8 mouse cellular contexts compared by ENCODE assay signal in genomic region chr17:43869677-43870076, GRCm38 (mm10).
DNase-seq lines count a peak whose midpoint lies in the region; ATAC-seq and TF ChIP-seq lines count a peak whose summit lies in the region.

No protein-coding gene starts in this region.

- no peak for TF ChIP-seq POLR2A in spleen, adult 2 months (IDR thresholded peaks at IDR 0.05; ENCODE audit: low read depth, low read length)

- TF ChIP-seq CTCF in C2C12 (IDR thresholded peaks at IDR 0.05; ENCODE audit: control insufficient read depth, insufficient read depth, insufficient read length) = peak; percentile 72
- TF ChIP-seq CTCF in spleen, adult 2 months (IDR thresholded peaks at IDR 0.05; ENCODE audit: extremely low read depth, insufficient read depth, insufficient read length, insufficient replicate concordance) = peak; percentile 62; the same call in 1 of the 2 replicates

- H3K4me1 ChIP-seq in spleen, adult 2 months (ENCODE audit: control insufficient read depth, insufficient read depth, insufficient read length) = no peaks in the 10 kb centered on the region

- H3ac ChIP-seq in C2C12 (ENCODE audit: control insufficient read depth, insufficient read length, low read depth) = no peak overlapping the region

- DNase-seq in WW6 (ENCODE audit: low read depth, low spot score) = peak; percentile 9
- peak; percentile 91 to 95 for DNase-seq in cerebellum, postnatal 14 days
- peak; percentile 87 to 88 for DNase-seq in layer of hippocampus, postnatal 10 days (ENCODE audit: low spot score in 2 of 2)
- peak; percentile 69 for DNase-seq in mesoderm, embryonic 11.5 days (ENCODE audit: low read depth, low spot score)
- DNase-seq in spleen, adult 2 months (ENCODE audit: low read depth in 1 of 2, low spot score in 2 of 2) = peak in 1 of 2 experiments; percentile 31

- ATAC-seq in granulocyte monocyte progenitor cell, adult 5-6 weeks (replicated peaks; ENCODE audit: poor library complexity, severe bottlenecking) = peak; percentile 63; the same call in 1 of the 2 replicates
- ATAC-seq in inflammation-experienced regulatory T-cells, adult 6 months = no peak

- no peaks in the 10 kb centered on the region for H3K36me3 ChIP-seq in C2C12 (ENCODE audit: control insufficient read depth, insufficient read depth)
- H3K36me3 ChIP-seq in spleen, adult 2 months (ENCODE audit: control insufficient read depth, insufficient read depth, low read length) = no peaks in the 10 kb centered on the region

- H3K27me3 ChIP-seq in C2C12 (ENCODE audit: control insufficient read depth, insufficient read depth, insufficient read length) = no peaks in the 10 kb centered on the region
- H3K27me3 ChIP-seq in spleen, adult 2 months (ENCODE audit: control insufficient read depth, insufficient read depth, low read length) = no peaks in the 10 kb centered on the region

- H3K79me2 ChIP-seq in C2C12 (ENCODE audit: control insufficient read depth, insufficient read depth) = no peaks in the 10 kb centered on the region

- no peaks in the 10 kb centered on the region for H3K79me3 ChIP-seq in C2C12 (ENCODE audit: low read depth)

- H3K4me3 ChIP-seq in C2C12 (ENCODE audit: insufficient read depth, poor library complexity, severe bottlenecking) = no peak overlapping the region
- no peak overlapping the region for H3K4me3 ChIP-seq in spleen, adult 2 months (ENCODE audit: extremely low read depth, insufficient read depth, insufficient read length)

- 14% methylated on average over 5 of the region's 5 CpGs for WGBS in spleen, adult 2 months

- no peak overlapping the region for H3K27ac ChIP-seq in spleen, adult 2 months (ENCODE audit: insufficient read depth, low read length)

TF ChIP-seq in C2C12, 6 proteins besides CTCF, POLR2A, EP300 and RAD21:
- TF ChIP-seq USF1 (IDR thresholded peaks at IDR 0.05; ENCODE audit: low read depth) (no peak), FOSL1 (IDR thresholded peaks at IDR 0.05; ENCODE audit: insufficient read depth, low read length, poor library complexity, severe bottlenecking) (no peak), MYOD1 (IDR thresholded peaks at IDR 0.05; ENCODE audit: control insufficient read depth, insufficient read length, low read depth) (no peak), CEBPB (IDR thresholded peaks at IDR 0.05; ENCODE audit: low read depth) (no peak), MAX (IDR thresholded peaks at IDR 0.05) (no peak), MYOG (IDR thresholded peaks at IDR 0.05; ENCODE audit: control insufficient read depth, extremely low read depth, insufficient read length) (no peak)
